Mouse (Mus musculus) limb, embryonic 12.5 days (tissue): ENCODE measurements around the gene Bbs4. TPM values are rescaled to one million over a fixed set of nuclear protein-coding genes. Genes with fewer than 3 reads are reported as not detected.

Source experiments
- ATAC-seq: fragments of 200-750 bp; cut with Nextera tagmentation; 2 replicates; pipeline ENCODE4 v1.8.0; 2017; ENCODE audit warnings: low read depth, moderate TSS enrichment; ENCODE audit not compliant: insufficient number of reproducible peaks, insufficient read depth, low FRiP score, low TSS enrichment
- H3K27ac ChIP-seq: fragments of 300-500 bp; sonication (generic); 2 replicates; pipeline ENCODE4 v1.5.1; 2016; ENCODE audit warnings: mild to moderate bottlenecking, moderate library complexity
- H3K27me3 ChIP-seq: fragments of 300-500 bp; sonication (generic); 2 replicates; pipeline ENCODE4 v1.6.1; 2016; ENCODE audit warnings: mild to moderate bottlenecking, moderate library complexity
- H3K36me3 ChIP-seq: fragments of 300-500 bp; sonication (generic); 2 replicates; pipeline ENCODE4 v1.6.1; 2016; ENCODE audit warnings: mild to moderate bottlenecking, moderate library complexity
- H3K4me1 ChIP-seq: fragments of 300-500 bp; sonication (generic); replicated peaks from 2 replicates; pipeline ENCODE4 v1.6.1; 2016
- H3K4me2 ChIP-seq: fragments of 300-500 bp; sonication (generic); 2 replicates; pipeline ENCODE4 v1.6.1; 2016; ENCODE audit warnings: mild to moderate bottlenecking, moderate library complexity
- H3K4me3 ChIP-seq: fragments of 300-500 bp; sonication (generic); replicated peaks from 2 replicates; pipeline ENCODE4 v1.5.1; 2016; ENCODE audit warnings: mild to moderate bottlenecking
- H3K9ac ChIP-seq: fragments of 300-500 bp; sonication (generic); replicated peaks from 2 replicates; pipeline ENCODE4 v1.6.1; 2016; ENCODE audit warnings: mild to moderate bottlenecking, moderate library complexity
- H3K9me3 ChIP-seq: fragments of 300-500 bp; sonication (generic); 2 replicates; pipeline ENCODE4 v1.6.1; 2016; ENCODE audit warnings: mild to moderate bottlenecking, moderate library complexity
- WGBS: fragments of 180-500 bp; shearing (Covaris S2); methylation state at CpG from one replicate; pipeline ENCODE4 v1.1.7; 2016; 5-methylcytosine and 5-hydroxymethylcytosine counted together
- polyA plus RNA-seq: library from polyadenylated mRNA; unstranded; fragments of >200 nt; fragmentation: Nextera tagmentation; extraction: Ambion mirVana; gene quantifications from 2 replicates; pipeline ENCODE4 v1.2.1, GENCODE M21; 2016

Gene Bbs4
- polyA plus RNA-seq, 1 experiment from 2014 or later, result 17.2 TPM

DNA sequence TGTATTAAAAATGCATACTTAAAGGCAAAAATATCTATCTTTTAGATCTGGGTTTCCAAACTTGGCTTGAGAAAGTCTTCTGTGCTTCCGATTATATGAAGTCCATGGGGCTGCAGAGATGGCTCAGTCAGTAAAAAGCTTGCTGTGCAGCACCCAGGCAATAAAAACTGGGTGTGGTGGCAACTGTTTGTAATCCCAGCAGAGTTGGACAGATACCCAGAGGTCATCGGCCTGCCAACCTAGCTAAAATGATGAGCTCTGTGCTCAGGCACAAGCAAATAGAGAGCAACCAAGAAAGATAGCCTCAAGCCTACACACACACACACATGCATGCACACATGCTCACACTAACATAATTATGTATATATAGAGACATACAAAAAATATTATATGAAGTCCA, 75.1 kb downstream of the Bbs4 start:
- Histone ChIP-seq H3K9me3 (no peaks in the 10 kb centered on the region), H3K4me3 (no peak overlapping the region), H3K9ac (no peak overlapping the region), H3K4me2 (no peak overlapping the region), H3K27ac (no peak overlapping the region), H3K36me3 (no peaks in the 10 kb centered on the region), H3K27me3 (no peaks in the 10 kb centered on the region), H3K4me1 (0 out of 2 replicates have a peak, but pooled peaks cover 4% of the 10 kb centered on the region)
- 84% methylated on average over 2 of the region's 2 CpGs for WGBS
- ATAC-seq, result no peak

DNA sequence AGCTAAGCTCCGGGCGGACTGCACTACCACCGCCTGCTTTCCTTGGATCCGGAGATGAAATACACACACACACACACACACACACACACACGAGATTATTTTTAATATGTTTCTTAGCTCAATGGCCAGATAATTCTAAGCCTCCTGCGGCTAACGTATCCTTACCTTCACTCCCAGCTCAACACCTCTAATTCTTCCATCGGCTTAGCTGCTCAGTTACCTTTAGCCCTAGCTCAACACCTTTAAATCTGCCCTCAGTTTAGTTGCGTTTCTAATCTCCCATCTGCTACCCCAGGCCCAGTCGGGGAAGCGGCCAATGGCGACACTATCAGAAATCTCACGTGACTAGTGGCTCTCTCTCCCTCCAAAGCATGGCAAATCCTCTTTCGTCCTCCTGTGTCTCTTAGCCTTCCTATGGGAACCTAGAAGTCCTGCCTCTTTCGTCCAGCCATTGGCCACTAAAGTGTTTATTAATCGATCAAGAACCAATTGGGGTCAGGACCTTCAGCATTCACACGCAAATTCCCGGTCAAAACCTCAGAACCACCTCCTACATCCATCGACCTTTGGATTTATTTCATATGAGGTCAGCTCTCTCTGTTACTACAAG, 78.4 kb downstream of the Bbs4 start:
- ATAC-seq, result no peak
- Histone ChIP-seq H3K27me3 (no peaks in the 10 kb centered on the region), H3K4me3 (no peak overlapping the region), H3K27ac (no peak overlapping the region), H3K36me3 (no peaks in the 10 kb centered on the region), H3K9me3 (no peaks in the 10 kb centered on the region), H3K9ac (no peak overlapping the region), H3K4me2 (no peak overlapping the region), H3K4me1 (no peaks in the 10 kb centered on the region)
- 87% methylated on average over 19 of the region's 19 CpGs for WGBS

DNA sequence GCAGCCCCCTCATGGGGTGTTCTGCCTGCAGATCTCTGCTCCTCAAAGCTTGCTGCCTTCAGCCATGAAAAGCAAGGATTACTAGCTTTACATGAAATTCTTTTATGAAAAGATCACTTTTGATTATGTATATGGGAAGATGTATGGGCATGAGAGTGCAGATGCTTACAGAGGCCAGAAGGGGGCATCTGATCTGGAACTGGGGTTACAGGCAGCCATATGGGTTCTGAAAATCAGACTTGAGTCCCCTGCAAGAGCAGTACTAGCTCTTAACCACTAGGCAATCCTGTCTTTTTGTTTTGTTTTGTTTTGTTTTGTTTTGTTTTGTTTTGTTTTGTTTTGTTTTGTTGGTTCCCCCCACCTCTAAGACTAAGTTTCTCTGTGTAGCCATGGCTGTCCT, 80.1 kb downstream of the Bbs4 start:
- Histone ChIP-seq H3K9ac (no peak overlapping the region), H3K4me1 (0 out of 2 replicates have a peak, but pooled peaks cover 4% of the 10 kb centered on the region), H3K27me3 (no peaks in the 10 kb centered on the region), H3K9me3 (no peaks in the 10 kb centered on the region), H3K4me2 (no peak overlapping the region), H3K27ac (no peak overlapping the region), H3K4me3 (no peak overlapping the region), H3K36me3 (no peaks in the 10 kb centered on the region)
- no peak for ATAC-seq

Other genes starting within 250 kb of the Bbs4 start
- 47.4 and 49.5 TPM in 2 replicates for gene Adpgk, start 62.0 kb downstream of the Bbs4 start, polyA plus RNA-seq
- gene Arih1, start 133.1 kb upstream of the Bbs4 start, polyA plus RNA-seq, result 23.8 and 25.3 TPM in 2 replicates
- 49.7 and 53.0 TPM in 2 replicates for gene Hexa, start 186.0 kb upstream of the Bbs4 start, polyA plus RNA-seq
- gene Tmem202, start 186.3 kb upstream of the Bbs4 start, polyA plus RNA-seq, result 0.19 TPM in 1 of 2 replicates, not detected in the other
- 0.26 and 0.39 TPM in 2 replicates for gene Celf6, start 224.4 kb upstream of the Bbs4 start, polyA plus RNA-seq